Mouse (Mus musculus): ENCODE data around the gene L3mbtl3. TPM values are rescaled to one million over a fixed set of nuclear protein-coding genes. Genes with fewer than 3 reads are reported as not detected.
A peak's percentile ranks its signal among the peaks of the same experiment; 100 is the strongest.

The L3mbtl3 gene
- total RNA-seq, 2 experiments from 2014 or later = 4.6 to 8.0 TPM

DNA sequence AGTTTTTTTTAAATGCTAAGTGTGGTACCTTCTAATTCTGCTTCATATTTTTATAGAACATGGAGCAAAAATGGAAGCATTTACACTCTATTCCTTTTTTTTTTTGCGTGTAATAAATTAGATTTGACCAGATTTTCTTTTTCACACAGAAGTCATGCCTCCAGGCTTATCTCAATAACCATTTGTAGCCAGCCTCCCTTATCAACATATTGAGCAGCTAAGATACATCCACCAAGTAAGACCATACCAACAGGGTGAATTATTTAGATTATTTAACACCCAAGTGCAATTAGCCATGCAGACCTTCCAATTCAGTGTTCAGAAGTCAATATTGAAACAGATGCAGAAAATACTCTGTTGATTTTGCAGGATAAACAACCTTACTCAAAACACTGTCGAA is 10.8 kb downstream of the L3mbtl3 start:
- H3K4me3 ChIP-seq = no peak overlapping the region
- no peak for DNase-seq
- no peak for TF ChIP-seq CTCF (IDR thresholded peaks at IDR 0.05)
- no peak overlapping the region for H3K27ac ChIP-seq
- intact Hi-C loops (cut with DNase I) = no loop called here

DNA sequence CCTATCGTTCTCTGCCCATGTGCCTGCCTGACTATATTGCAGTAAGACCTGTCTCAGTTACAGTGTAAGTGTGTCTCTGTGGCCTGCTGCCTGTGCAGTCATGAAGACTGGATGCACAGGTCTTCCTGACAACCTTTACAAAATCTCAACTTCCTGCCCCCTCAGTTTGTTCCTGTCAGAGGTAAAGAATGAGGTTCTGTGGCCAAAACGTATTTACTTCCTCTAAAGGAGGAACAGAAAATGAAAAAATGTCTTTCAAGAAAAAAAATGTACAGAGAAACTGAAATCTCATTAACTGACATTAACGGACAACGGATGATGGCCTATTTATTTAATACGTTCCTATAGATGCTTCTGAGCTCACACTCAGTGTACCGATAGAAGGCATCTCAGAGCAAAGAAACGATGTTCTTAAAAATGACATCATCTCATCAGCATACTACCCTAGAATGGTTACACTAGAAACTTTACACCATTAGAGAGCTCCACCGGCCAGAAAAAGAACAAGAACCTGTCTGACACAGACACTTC is 11.4 kb downstream of the L3mbtl3 start:
- intact Hi-C loops (cut with DNase I) = no loop called here
- Histone ChIP-seq H3K27ac (no peak overlapping the region), H3K4me3 (no peak overlapping the region)
- no peak for TF ChIP-seq CTCF (IDR thresholded peaks at IDR 0.05)
- DNase-seq = no peak

DNA sequence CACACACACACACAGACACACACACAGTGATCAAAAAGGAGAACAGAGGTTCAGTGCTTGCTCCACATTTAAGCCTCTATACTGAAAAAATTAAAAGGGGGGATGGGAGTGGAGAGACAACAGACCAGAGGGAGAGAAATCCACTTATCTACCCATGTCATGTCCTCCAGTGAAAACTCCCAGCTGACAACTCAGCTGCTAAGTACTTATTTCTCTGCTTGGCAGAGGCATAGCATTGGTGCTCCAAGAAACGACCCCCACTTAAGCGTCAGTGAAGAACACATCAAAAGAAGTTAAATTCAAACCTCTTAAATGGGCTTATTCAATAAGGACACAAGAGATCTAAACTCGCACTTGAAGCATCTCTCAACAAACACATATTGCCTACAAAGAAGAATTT is 12.2 kb downstream of the L3mbtl3 start:
- Histone ChIP-seq H3K4me3 (no peak overlapping the region), H3K27ac (no peak overlapping the region)
- TF ChIP-seq CTCF (IDR thresholded peaks at IDR 0.05) = no peak
- no peak for DNase-seq
- intact Hi-C loops (cut with DNase I) = no loop called here

DNA sequence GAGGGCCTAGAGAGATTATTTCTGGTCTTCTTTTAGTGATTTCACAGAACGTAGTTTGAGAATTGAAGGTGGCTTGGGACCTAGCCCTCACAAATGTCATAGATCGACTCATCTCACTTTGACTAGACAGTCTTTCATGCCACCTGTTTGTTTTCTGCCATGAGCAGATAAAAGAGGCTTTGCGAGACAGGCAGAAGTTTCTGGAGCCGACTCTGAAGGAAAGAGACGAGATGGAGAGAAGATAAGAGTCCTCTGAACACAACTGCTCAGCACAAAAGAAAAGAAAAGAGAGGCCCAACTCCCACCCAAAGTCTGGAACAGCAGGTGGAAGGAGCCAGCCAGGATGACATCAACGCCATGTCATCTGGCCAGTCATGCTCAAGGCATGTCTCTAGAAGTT is 17.0 kb downstream of the L3mbtl3 start:
- TF ChIP-seq CTCF (IDR thresholded peaks at IDR 0.05) = no peak
- intact Hi-C loops (cut with DNase I) = no loop called here
- no peak overlapping the region for H3K27ac ChIP-seq
- no peak for DNase-seq
- no peak overlapping the region for H3K4me3 ChIP-seq

DNA sequence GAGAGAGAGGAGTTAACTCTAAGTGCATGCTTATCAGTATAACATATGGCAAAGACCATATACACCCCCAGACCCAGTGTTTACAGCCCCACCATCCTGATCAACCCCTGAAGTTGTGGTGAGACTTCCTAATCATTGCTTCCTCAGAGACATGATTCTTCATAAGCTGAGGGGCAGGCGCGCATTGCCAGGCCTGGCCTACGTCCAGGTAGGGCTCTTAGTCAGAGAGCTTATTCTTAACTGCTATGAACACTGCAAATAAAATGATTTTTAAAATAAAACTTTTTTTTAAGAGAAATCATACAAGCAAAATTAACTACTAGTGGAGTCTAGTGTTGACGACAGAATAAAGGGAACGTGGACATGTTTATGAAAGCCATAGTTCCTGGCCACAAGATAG is 17.5 kb downstream of the L3mbtl3 start:
- H3K27ac ChIP-seq = no peak overlapping the region
- intact Hi-C loops (cut with DNase I) = no loop called here
- DNase-seq = no peak
- H3K4me3 ChIP-seq = no peak overlapping the region
- TF ChIP-seq CTCF (IDR thresholded peaks at IDR 0.05) = no peak

DNA sequence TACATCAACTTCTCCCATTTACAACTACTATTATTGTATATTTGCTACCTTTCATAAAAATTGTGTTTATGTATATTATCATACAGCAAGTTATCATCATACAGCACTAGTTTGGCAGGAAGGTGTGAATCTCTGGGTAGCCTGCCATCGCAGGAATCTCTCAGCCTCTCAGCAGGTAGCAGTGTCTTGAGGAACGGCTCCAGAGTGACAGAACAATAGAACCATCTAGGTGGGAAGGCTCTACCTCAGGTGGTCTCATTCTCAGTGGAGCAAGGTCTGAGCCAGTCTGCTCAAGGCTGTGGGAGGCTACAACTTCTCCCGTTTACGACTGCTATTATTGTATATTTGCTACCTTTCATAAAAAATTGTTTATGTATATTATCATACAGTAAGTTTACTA is 22.0 kb downstream of the L3mbtl3 start:
- H3K27ac ChIP-seq = no peak overlapping the region
- no peak overlapping the region for H3K4me3 ChIP-seq
- intact Hi-C loops (cut with DNase I) = no loop called here
- DNase-seq = no peak
- no peak for TF ChIP-seq CTCF (IDR thresholded peaks at IDR 0.05)

DNA sequence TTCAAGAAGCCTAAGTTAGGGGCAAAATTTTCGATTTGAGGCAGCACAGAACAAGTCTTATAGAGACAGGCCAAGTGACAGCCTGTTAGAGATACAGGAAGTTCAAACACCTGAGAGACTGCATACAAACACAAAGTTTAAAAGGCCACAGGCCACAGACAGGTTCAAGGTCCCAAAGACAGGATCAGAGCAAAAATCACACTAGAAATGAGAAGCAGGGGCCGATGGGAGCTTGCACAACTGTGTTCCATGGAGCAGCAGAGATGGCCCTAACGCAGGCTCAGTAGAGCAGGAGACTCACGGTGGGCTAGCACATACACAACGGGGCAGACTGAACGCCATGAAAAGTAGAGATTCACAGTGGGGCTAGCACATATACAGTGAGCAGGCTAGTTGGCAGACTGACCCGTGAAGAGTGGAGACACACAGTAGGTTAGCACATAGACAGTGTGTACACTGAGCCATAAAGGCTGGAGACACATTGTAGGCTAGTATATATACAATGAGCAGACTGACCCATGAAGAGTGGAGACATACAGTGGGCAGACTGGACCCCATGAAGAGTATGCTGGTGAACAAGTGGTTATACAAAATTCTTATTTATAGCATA is 24.5 kb downstream of the L3mbtl3 start:
- TF ChIP-seq CTCF (IDR thresholded peaks at IDR 0.05) = no peak
- no peak for DNase-seq
- H3K4me3 ChIP-seq = no peak overlapping the region
- no peak overlapping the region for H3K27ac ChIP-seq
- intact Hi-C loops (cut with DNase I) = no loop called here

DNA sequence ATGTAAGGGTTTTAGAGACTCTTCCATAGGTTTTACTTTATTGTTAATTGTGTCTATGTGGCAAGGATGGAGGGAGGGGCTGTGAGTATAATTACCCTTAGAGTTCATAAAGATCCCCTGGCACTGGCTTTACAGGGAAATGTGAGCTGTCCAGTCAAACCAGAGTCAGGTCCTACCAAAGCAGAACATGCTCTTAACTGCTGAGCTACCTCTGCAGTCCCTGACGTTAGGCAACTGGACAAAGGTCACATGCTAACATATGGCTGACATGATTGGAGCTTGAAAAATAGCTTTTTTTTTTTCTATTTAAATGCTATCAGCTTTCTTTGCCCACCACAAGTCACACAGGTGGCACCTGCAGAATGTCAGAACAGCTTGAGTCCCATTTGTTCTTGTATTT is 25.6 kb downstream of the L3mbtl3 start:
- no peak for DNase-seq
- intact Hi-C loops (cut with DNase I) = no loop called here
- Histone ChIP-seq H3K27ac (no peak overlapping the region), H3K4me3 (no peak overlapping the region)
- no peak for TF ChIP-seq CTCF (IDR thresholded peaks at IDR 0.05)

DNA sequence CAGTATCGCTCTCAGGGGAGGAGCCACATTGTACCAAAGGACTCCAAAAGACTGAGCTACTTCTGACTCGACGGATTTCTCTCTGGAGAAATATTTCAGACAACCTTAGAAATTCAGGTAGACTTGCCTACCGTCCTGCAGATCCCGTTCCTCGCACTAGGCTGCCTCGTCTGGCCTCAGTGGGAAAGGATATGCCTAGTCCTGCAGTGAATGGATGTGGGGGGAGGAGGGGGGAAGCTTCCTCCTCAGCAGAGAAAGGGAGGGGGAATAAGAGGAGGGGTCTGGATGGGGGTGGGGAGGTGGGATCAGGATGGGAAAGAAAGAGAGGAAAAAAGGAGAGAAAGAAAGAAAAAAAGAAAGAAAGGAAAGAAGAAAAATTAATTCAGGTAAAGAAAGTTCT is 28.2 kb downstream of the L3mbtl3 start:
- no peak for DNase-seq
- H3K27ac ChIP-seq = no peak overlapping the region
- no peak overlapping the region for H3K4me3 ChIP-seq
- no peak for TF ChIP-seq CTCF (IDR thresholded peaks at IDR 0.05)
- intact Hi-C loops (cut with DNase I) = no loop called here

DNA sequence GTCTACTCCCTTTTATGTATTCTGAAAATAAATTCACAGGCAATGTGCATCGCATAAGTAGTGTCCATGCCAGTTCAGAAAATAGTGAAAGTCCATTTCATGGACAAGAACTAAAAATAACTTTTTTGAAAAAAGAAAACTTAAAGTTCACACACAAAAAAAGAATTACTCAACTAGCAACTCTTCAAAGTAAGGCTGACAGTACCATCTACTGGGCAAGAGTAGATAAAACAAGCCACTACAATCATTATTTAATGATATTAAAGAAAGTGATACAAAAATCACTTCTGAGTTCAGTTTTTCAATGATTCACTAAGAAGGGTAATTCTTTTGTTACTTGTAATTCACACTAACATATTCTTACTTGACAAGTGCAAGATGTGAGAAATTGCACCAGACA is 29.9 kb downstream of the L3mbtl3 start:
- Histone ChIP-seq H3K27ac (no peak overlapping the region), H3K4me3 (no peak overlapping the region)
- DNase-seq = no peak
- intact Hi-C loops (cut with DNase I) = no loop called here
- TF ChIP-seq CTCF (IDR thresholded peaks at IDR 0.05) = peak; percentile 46

DNA sequence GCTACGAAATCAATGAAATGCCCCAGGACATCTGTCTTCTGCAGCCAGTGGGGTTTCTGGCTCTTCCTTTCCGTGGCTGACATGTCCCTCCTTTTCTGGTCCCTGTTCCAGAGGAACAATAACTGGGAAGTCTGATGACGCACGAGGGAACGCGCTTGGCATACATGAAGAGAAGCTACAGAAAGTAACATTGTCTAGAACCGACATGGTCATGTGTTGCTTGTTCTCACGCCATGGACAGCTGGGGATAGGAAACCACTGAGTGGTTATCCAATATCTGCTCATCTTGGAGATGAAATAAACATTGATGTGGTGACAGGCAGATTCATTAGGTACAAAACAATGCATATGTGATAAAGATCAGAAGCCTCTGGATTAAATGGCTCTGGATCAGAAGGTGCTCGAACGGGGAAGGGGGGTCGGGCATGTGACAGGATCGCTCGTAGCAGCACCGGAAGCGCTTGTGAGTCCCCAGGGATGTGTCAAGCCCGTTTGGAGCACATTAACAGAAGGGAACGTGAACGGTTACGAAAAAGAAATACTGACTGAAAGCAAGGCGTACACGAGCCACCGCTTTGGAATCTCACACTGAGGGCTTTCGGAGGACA is 37.8 kb downstream of the L3mbtl3 start:
- intact Hi-C loops (cut with DNase I) = no loop called here
- no peak for TF ChIP-seq CTCF (IDR thresholded peaks at IDR 0.05)
- Histone ChIP-seq H3K4me3 (peak overlapping the region; percentile 15; the same call in 1 of the 2 replicates), H3K27ac (peak overlapping the region; percentile 62)
- DNase-seq = peak; percentile 21

DNA sequence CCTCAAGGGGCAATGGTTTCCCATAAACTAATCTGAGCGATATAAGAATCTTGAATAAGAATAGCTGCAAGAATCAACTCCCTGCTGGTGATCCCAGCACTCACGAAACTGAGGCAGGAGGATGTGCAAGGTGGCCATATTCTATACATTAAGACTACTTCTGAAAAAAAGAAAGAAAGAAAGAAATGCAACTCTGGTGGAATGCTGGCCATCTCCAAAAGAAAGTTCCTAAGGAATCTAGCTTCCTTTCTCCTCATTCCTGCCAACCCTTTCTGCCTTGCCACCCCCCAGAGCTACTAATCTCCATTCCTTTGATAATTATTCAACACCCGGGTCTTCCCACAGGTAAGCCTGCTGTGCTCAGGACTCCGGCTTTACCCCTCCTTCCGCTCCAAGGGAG is 41.8 kb downstream of the L3mbtl3 start:
- no peak for DNase-seq
- intact Hi-C loops (cut with DNase I) = no loop called here
- Histone ChIP-seq H3K27ac (no peak overlapping the region), H3K4me3 (no peak overlapping the region)
- no peak for TF ChIP-seq CTCF (IDR thresholded peaks at IDR 0.05)

DNA sequence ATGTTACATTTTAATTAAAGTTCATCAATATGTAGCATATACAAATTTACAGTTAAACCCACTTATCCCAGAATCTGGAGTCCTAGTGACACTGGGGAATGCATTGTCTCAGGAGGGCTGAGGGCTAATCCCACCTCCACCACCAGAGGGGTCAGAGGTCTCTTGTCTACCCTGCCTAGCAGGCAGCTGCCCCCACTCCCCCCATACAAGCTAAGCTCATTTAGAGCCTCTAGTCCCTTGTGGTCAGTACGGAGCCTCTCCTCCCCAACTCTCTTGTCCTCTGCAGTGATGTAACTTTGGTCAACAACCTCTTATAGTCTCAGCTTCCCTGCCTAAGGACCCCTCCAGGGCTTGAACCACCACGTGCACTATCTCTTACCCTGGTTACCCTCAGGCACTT is 43.0 kb downstream of the L3mbtl3 start:
- no peak for DNase-seq
- H3K4me3 ChIP-seq = no peak overlapping the region
- no peak for TF ChIP-seq CTCF (IDR thresholded peaks at IDR 0.05)
- no peak overlapping the region for H3K27ac ChIP-seq
- intact Hi-C loops (cut with DNase I) = no loop called here

DNA sequence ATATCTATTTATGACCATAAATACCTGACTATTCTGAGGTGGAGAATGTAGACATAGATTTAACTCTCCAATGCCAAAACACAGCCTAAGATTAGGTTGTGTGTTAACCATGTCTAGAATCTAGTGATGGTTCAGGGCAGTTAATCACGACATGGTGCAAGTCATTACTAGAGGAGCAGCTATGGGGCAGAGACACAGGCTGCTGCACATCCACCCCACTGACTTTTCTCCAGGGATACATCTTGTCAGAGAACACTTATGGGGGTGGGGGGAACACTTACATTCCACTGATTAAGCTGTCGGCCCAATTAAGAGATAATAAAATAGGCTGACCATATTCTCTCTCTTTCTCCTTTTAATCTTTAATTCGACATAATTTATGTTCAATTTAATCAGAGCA is 46.9 kb downstream of the L3mbtl3 start:
- Histone ChIP-seq H3K27ac (no peak overlapping the region), H3K4me3 (no peak overlapping the region)
- DNase-seq = no peak
- TF ChIP-seq CTCF (IDR thresholded peaks at IDR 0.05) = no peak
- intact Hi-C loops (cut with DNase I) = no loop called here
